Mouse (Mus musculus): Measurements from ENCODE around the gene Cd82.

Cd82 gene

GRCm38 (mm10) chr2:93443106-93443505 lies 19.8 kb downstream of the Cd82 start:
- peak; percentile 73 for DNase-seq

GRCm38 (mm10) chr2:93439812-93440559 lies 23.0 kb downstream of the Cd82 start:
- no peak for DNase-seq

- DNase-seq = peak; percentile 73
Observed at GRCm38 (mm10) chr2:93439352-93439771, 23.6 kb downstream of the Cd82 start.

- DNase-seq = no peak
Observed at GRCm38 (mm10) chr2:93438335-93438734, 24.6 kb downstream of the Cd82 start.

- DNase-seq = peak; percentile 29
Observed at GRCm38 (mm10) chr2:93435577-93435976, 27.4 kb downstream of the Cd82 start.

- DNase-seq = no peak
Observed at GRCm38 (mm10) chr2:93434896-93435295, 28.0 kb downstream of the Cd82 start.

GRCm38 (mm10) chr2:93433543-93433942 lies 29.4 kb downstream of the Cd82 start:
- DNase-seq = no peak

GRCm38 (mm10) chr2:93432600-93433389 lies 30.1 kb downstream of the Cd82 start:
- DNase-seq = peak; percentile 46

GRCm38 (mm10) chr2:93431575-93432325 lies 31.2 kb downstream of the Cd82 start:
- DNase-seq = no peak

GRCm38 (mm10) chr2:93430993-93431392 lies 31.9 kb downstream of the Cd82 start:
- no peak for DNase-seq

- DNase-seq = peak; percentile 39
Observed at GRCm38 (mm10) chr2:93428004-93428531, 34.9 kb downstream of the Cd82 start.

GRCm38 (mm10) chr2:93427000-93427715 lies 35.8 kb downstream of the Cd82 start:
- no peak for DNase-seq

GRCm38 (mm10) chr2:93425810-93426209 lies 37.1 kb downstream of the Cd82 start:
- DNase-seq = no peak

- DNase-seq = no peak
Observed at GRCm38 (mm10) chr2:93424307-93424984, 38.5 kb downstream of the Cd82 start.

GRCm38 (mm10) chr2:93421320-93421719 lies 41.6 kb downstream of the Cd82 start:
- DNase-seq = peak; percentile 85

GRCm38 (mm10) chr2:93419971-93420370 lies 43.0 kb downstream of the Cd82 start:
- DNase-seq = no peak

GRCm38 (mm10) chr2:93418396-93418795 lies 44.5 kb downstream of the Cd82 start:
- DNase-seq = peak; percentile 82

- no peak for DNase-seq
Observed at GRCm38 (mm10) chr2:93416874-93417709, 45.8 kb downstream of the Cd82 start.

GRCm38 (mm10) chr2:93415281-93415680 lies 47.7 kb downstream of the Cd82 start:
- DNase-seq = peak; percentile 64

GRCm38 (mm10) chr2:93414163-93414562 lies 48.8 kb downstream of the Cd82 start:
- no peak for DNase-seq

All from kidney, adult 18-20 months (tissue).